Mouse (Mus musculus): ENCODE measurements around the gene Rasgrf1.

DNA sequence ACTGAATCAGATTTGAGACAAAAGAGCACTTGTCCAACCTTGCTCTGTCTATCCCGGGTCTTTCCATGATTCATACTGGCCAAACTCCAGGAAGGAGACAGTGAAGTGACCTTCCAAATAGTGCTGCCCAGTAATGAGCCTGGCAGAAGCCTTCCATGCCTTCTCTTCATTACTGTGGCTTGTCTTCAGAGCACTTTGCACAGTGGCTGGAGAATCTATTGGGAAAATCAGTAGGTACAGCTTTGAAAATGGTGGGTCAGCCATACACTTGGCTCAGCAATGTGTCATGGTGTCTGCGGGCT, 150.8 kb downstream of the Rasgrf1 start:
- TF ChIP-seq TBP (IDR thresholded peaks at IDR 0.05; ENCODE audit: low read depth, low read length) (no peak), JUND (IDR thresholded peaks at IDR 0.05; ENCODE audit: low read depth, low read length) (no peak), POLR2A (IDR thresholded peaks at IDR 0.05; ENCODE audit: control insufficient read depth in 1 of 2, insufficient read depth in 1 of 2, low read depth in 1 of 2, low read length in 2 of 2, poor library complexity in 1 of 2) (no peak), GATA1 (IDR thresholded peaks at IDR 0.05; ENCODE audit: low read depth, low read length) (no peak), CTCF (IDR thresholded peaks at IDR 0.05 in 2 of 3, conservative IDR thresholded peaks at IDR 0.05 in 1 of 3; ENCODE audit: control insufficient read depth in 1 of 3, insufficient read depth in 1 of 3, low read depth in 2 of 3, low read length in 3 of 3, poor library complexity in 1 of 3, severe bottlenecking in 1 of 3) (no peak), USF2 (IDR thresholded peaks at IDR 0.05; ENCODE audit: borderline replicate concordance in 1 of 2, insufficient read depth in 1 of 2, low read depth in 1 of 2, low read length in 2 of 2) (no peak), HCFC1 (IDR thresholded peaks at IDR 0.05; ENCODE audit: low read depth, low read length) (no peak), MAX (IDR thresholded peaks at IDR 0.05; ENCODE audit: low read length) (no peak), MEF2A (IDR thresholded peaks at IDR 0.05; ENCODE audit: extremely low read depth, insufficient replicate concordance, low read depth, low read length, poor library complexity, severe bottlenecking) (no peak), MAZ (IDR thresholded peaks at IDR 0.05; ENCODE audit: low read depth, low read length) (no peak), MXI1 (IDR thresholded peaks at IDR 0.05; ENCODE audit: low read depth, low read length) (no peak), TAL1 (IDR thresholded peaks at IDR 0.05; ENCODE audit: low read length) (no peak), RAD21 (IDR thresholded peaks at IDR 0.05; ENCODE audit: low read depth, low read length) (no peak), USF1 (IDR thresholded peaks at IDR 0.05; ENCODE audit: low read depth, low read length) (no peak)
